ENCODE assay signal across 19 mouse cellular contexts in genomic region chr4:130316691-130317090, GRCm38 (mm10). TPM values are rescaled to one million over a fixed set of nuclear protein-coding genes. Genes with fewer than 3 reads are reported as not detected.
DNase-seq lines count a peak whose midpoint lies in the region; ATAC-seq and TF ChIP-seq lines count a peak whose summit lies in the region.
"Had no signal": no experiment of that assay in that cellular context is flagged by ENCODE, and none has a peak within 500 bp of the region (broad histone marks: within the 10 kb centered on the region; RNA-seq: fewer than 3 reads in every experiment).

No protein-coding gene starts in this region.

- WGBS in kidney, adult 2 months: 73% methylated on average over 10 of the region's 10 CpGs

- no peak; the same call in 1 of the 2 replicates for TF ChIP-seq CTCF in kidney, adult 2 months (conservative IDR thresholded peaks at IDR 0.05; ENCODE audit: insufficient read depth, insufficient read length, low read depth, low read length)

- 0 out of 2 replicates have a peak overlapping the region, but pooled peaks have one; percentile 13 for H3K27ac ChIP-seq in kidney, adult 2 months (ENCODE audit: insufficient read depth, low read depth, low read length)
- H3K27ac ChIP-seq: forebrain, embryonic 13.5 days; midbrain, embryonic 15.5 days had no signal

- peak; percentile 31 for ATAC-seq in granulocyte monocyte progenitor cell, adult 5-6 weeks (replicated peaks; ENCODE audit: poor library complexity, severe bottlenecking)
- ATAC-seq: forebrain, embryonic 13.5 days; midbrain, embryonic 15.5 days had no signal

- no peaks in the 10 kb centered on the region for H3K27me3 ChIP-seq in kidney, adult 2 months (replicated peaks; ENCODE audit: control insufficient read depth, insufficient read depth, low read length)
- H3K27me3 ChIP-seq: forebrain, embryonic 13.5 days; hindbrain, embryonic 15.5 days; midbrain, embryonic 15.5 days had no signal

- H3K4me3 ChIP-seq in kidney, adult 2 months (ENCODE audit: insufficient read depth, low read depth, low read length): no peak overlapping the region
- H3K4me3 ChIP-seq: forebrain, embryonic 13.5 days; hindbrain, embryonic 15.5 days; midbrain, embryonic 15.5 days had no signal

- no peaks in the 10 kb centered on the region for H3K36me3 ChIP-seq in kidney, adult 2 months (ENCODE audit: control insufficient read depth, insufficient read depth, low read length)

- peaks cover 16% of the 10 kb centered on the region for H3K4me1 ChIP-seq in kidney, adult 2 months (ENCODE audit: control insufficient read depth, insufficient read depth, low read length)
- H3K4me1 ChIP-seq: forebrain, embryonic 13.5 days; hindbrain, embryonic 15.5 days; midbrain, embryonic 15.5 days had no signal

- no peak for TF ChIP-seq POLR2A in kidney, adult 2 months (IDR thresholded peaks at IDR 0.05; ENCODE audit: low read depth, low read length)

- DNase-seq in adrenal gland, postnatal 14 days: peak; percentile 44
- no peak for DNase-seq in adrenal gland, postnatal 4 days (ENCODE audit: low spot score in 2 of 2)
- no peak for DNase-seq in kidney, adult 2 months
- no peak for DNase-seq in kidney, adult 9 months
- peak; percentile 43 for DNase-seq in ES-CJ7 (ENCODE audit: low read depth, low spot score)
- DNase-seq in right cerebral cortex, adult 2 months (ENCODE audit: low spot score in 2 of 2): no peak
- no peak for DNase-seq in urinary bladder, postnatal 4 days (ENCODE audit: low spot score in 2 of 2)
- DNase-seq: B cell, adult 2 months; cerebellum, postnatal 10 days; embryo, embryonic 11 days; lung, embryonic 14.5 days; right cerebral cortex, postnatal 14 days had no signal

RNA-seq across cellular contexts. Expression of gene Gm10570, which starts 8.2 kb away (rescaled TPM):
- 1.5 TPM in 1 of 2 replicates, not detected in the other for total RNA-seq in adrenal gland, postnatal 14 days (2021)
- not detected for total RNA-seq in adrenal gland, postnatal 4 days (2021)
- polyA plus RNA-seq in kidney, adult 2 months (2012; rRNA removed): 0.25 and 0.62 TPM in 2 replicates
- total RNA-seq in granulocyte monocyte progenitor cell, adult 5-6 weeks (2014; fragmentation: Nextera tagmentation): not detected in 2 replicates
- total RNA-seq in granulocyte monocyte progenitor cell, adult 5-6 weeks (2017): not detected in 2 replicates
- total RNA-seq: liver, adult 2 months; MEL had no signal
- polyA plus RNA-seq: gonadal fat pad, adult 2 months; liver, adult 2 months; lung, embryonic 14.5 days had no signal

RNA-seq across cellular contexts. Expression of gene Fabp3, which starts 8.3 kb away (rescaled TPM):
- 185 and 345 TPM in 2 replicates for total RNA-seq in adrenal gland, postnatal 14 days (2021)
- 10 to 100 TPM; 27.0 to 37.9 TPM for total RNA-seq in adrenal gland, postnatal 4 days (2021)
- polyA plus RNA-seq in kidney, adult 2 months (2012; rRNA removed): 235 and 321 TPM in 2 replicates
- total RNA-seq in granulocyte monocyte progenitor cell, adult 5-6 weeks (2014; fragmentation: Nextera tagmentation): not detected in 2 replicates
- not detected in 2 replicates for total RNA-seq in granulocyte monocyte progenitor cell, adult 5-6 weeks (2017)
- total RNA-seq: MEL had no signal
- polyA plus RNA-seq: liver, adult 2 months had no signal

RNA-seq across cellular contexts. Expression of gene Serinc2, which starts 37.7 kb away (rescaled TPM):
- total RNA-seq in adrenal gland, postnatal 14 days (2021): 0.98 and 2.2 TPM in 2 replicates
- 1 to 10 TPM; 2.5 to 4.2 TPM for total RNA-seq in adrenal gland, postnatal 4 days (2021)
- polyA plus RNA-seq in kidney, adult 2 months (2012; rRNA removed): 54.8 and 77.5 TPM in 2 replicates
- not detected in 2 replicates for total RNA-seq in granulocyte monocyte progenitor cell, adult 5-6 weeks (2014; fragmentation: Nextera tagmentation)
- total RNA-seq in granulocyte monocyte progenitor cell, adult 5-6 weeks (2017): not detected in 2 replicates
- total RNA-seq: MEL had no signal

RNA-seq across cellular contexts. Expression of gene Zcchc17, which starts 43.1 kb away (rescaled TPM):
- total RNA-seq in adrenal gland, postnatal 14 days (2021): 34.5 and 39.1 TPM in 2 replicates
- total RNA-seq in adrenal gland, postnatal 4 days (2021): 10 to 100 TPM; 32.3 to 34.9 TPM
- polyA plus RNA-seq in kidney, adult 2 months (2012; rRNA removed): 21.1 and 22.7 TPM in 2 replicates
- 32.0 and 45.7 TPM in 2 replicates for total RNA-seq in granulocyte monocyte progenitor cell, adult 5-6 weeks (2014; fragmentation: Nextera tagmentation)
- total RNA-seq in granulocyte monocyte progenitor cell, adult 5-6 weeks (2017): 124 and 150 TPM in 2 replicates

RNA-seq across cellular contexts. Expression of gene Snrnp40, which starts 43.2 kb away (rescaled TPM):
- total RNA-seq in adrenal gland, postnatal 14 days (2021): 30.6 and 38.0 TPM in 2 replicates
- 10 to 100 TPM; 56.5 to 61.0 TPM for total RNA-seq in adrenal gland, postnatal 4 days (2021)
- polyA plus RNA-seq in kidney, adult 2 months (2012; rRNA removed): 22.1 and 23.2 TPM in 2 replicates
- 73.7 and 97.1 TPM in 2 replicates for total RNA-seq in granulocyte monocyte progenitor cell, adult 5-6 weeks (2014; fragmentation: Nextera tagmentation)
- total RNA-seq in granulocyte monocyte progenitor cell, adult 5-6 weeks (2017): 83.4 and 96.8 TPM in 2 replicates

Comparison
In these comparisons a context has a peak if more than half of its experiments do, and no peak if none do; other contexts are left out.
1. DNase-seq: peak in adrenal gland, postnatal 14 days (single experiment) and ES-CJ7 (single experiment); none in adrenal gland, postnatal 4 days (0 of 2), kidney, adult 2 months (single experiment), kidney, adult 9 months (single experiment), right cerebral cortex, adult 2 months (0 of 2) and urinary bladder, postnatal 4 days (0 of 2).
2. RNA of gene Fabp3, which starts 8.3 kb away (total RNA-seq): 185 to 345 TPM in adrenal gland, postnatal 14 days and 27.0 to 37.9 TPM in adrenal gland, postnatal 4 days; not detected in granulocyte monocyte progenitor cell, adult 5-6 weeks; every median in the first group is over 10 times any median in the second.